Mouse (Mus musculus): ENCODE measurements around the gene Olfr44. TPM values are rescaled to one million over a fixed set of nuclear protein-coding genes. Genes with fewer than 3 reads are reported as not detected.

The Olfr44 gene
- polyA plus RNA-seq (2016; fragmentation: Nextera tagmentation; extraction: Ambion mirVana) = not detected in 2 replicates

DNA sequence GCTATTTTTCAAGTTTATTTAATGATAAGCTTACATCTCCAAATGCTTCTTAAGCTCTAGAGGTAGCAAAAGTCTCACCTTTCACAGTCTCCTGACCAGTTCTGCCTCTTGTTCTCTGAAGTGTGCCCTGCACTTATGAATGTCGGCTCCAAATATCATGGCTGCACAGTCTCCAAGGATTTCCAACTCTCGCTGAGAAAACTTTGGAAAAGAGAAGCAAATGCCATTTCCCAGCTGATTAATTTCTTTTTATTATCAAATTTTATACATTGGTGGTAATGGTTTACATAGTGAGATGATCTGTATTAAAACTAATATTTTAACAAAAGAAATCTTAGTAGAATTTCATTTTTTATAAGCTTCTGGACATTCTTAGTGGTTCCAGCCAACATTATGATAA lies at the start of gene Olfr44:
Gene Olfr44, minus strand, starts transcription at position 101 of the 400 bp plus-strand sequence.
- 86% methylated on average over 2 of the region's 2 CpGs for WGBS
- H3K27ac ChIP-seq (replicated peaks) = no peak within 1 kb of the TSS
- H3K27me3 ChIP-seq (replicated peaks; ENCODE audit: low read depth, poor library complexity, severe bottlenecking) = no peaks in the 10 kb centered on the region
- no peaks in the 10 kb centered on the region for H3K36me3 ChIP-seq (replicated peaks)
- DNase-seq (ENCODE audit: low spot score) = no peak
- H3K4me1 ChIP-seq = no peaks in the 10 kb centered on the region
- H3K9me3 ChIP-seq = no peaks in the 10 kb centered on the region
- no peak within 1 kb of the TSS for H3K4me3 ChIP-seq

DNA sequence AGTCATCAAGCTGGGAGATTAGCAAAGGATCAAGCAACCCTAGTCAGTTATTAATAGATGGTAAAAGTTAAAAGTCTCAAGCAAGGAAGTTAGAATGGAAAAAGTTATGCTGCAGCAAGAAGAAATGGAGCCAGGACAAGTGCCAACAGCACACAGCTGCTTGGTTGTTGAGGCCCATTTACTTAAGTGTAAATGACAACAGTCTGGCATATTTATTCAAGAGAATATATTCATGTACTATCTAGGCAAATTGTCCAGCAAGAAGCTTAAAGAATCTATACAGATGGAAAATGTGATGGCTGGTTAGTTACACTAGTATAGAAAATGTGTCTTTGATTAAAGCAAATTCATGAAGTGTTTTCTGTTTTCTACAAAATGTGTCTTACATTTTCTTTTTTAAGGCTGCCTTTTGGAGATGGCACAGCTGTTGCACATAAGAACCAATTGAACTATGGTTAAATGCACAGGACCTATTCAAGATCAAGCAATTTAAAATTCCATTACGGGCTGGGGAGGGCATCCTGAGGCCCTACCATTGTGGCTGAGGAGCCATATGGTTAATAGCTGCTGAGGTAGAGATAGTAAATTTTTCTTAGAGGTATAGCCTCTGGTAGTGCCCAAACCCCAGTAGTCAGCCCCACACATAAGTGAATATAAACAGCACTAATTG lies 30.0 kb upstream of the Olfr44 start:
- DNase-seq (ENCODE audit: low spot score) = no peak
- Histone ChIP-seq H3K4me3 (no peak overlapping the region), H3K4me1 (no peaks in the 10 kb centered on the region), H3K9me3 (no peaks in the 10 kb centered on the region), H3K27ac (replicated peaks) (no peak overlapping the region), H3K36me3 (replicated peaks) (no peaks in the 10 kb centered on the region), H3K27me3 (replicated peaks; ENCODE audit: low read depth, poor library complexity, severe bottlenecking) (no peaks in the 10 kb centered on the region)
- 72% methylated on average over 1 of the region's 1 CpGs for WGBS

DNA sequence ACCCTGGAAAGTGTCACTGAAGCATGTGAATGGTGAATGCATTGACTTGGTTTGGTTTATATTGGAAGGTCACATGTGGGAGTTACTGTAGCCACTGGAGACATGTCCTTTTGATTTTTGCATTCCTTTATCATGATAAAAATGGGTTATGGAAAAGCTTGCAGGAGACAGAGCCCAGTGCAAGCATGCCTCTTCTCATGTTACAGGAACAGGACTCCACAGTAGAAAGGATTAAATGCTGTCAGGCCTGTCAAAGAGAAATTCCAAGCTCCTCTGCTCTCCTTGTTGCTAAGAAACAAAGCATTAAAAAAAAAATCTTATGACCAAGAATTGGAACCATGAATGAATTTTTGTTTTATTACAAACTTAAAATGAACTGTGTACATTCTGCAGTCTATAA lies 24.8 kb upstream of the Olfr44 start:
- Histone ChIP-seq H3K27me3 (replicated peaks; ENCODE audit: low read depth, poor library complexity, severe bottlenecking) (no peaks in the 10 kb centered on the region), H3K4me3 (no peak overlapping the region), H3K9me3 (no peaks in the 10 kb centered on the region), H3K36me3 (replicated peaks) (no peaks in the 10 kb centered on the region), H3K27ac (replicated peaks) (no peak overlapping the region), H3K4me1 (no peaks in the 10 kb centered on the region)
- no peak for DNase-seq (ENCODE audit: low spot score)

DNA sequence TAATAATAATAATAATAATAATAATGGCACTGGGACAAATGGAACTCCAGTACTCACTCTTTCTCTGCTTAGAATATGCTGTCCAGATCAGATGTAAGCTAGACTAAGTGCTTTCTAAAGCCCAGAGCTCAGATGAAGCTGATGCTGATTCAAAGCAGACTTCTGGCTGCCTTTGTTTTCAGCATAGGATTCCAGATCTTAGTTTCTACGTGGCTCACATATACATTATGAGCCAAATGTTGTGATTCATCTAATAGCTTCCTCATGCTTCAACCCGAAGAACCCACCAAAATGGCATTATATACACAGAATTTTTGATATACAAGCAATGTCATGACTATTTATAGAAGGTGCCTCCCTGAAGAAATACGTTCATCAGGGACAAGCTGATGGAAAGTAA lies 21.7 kb upstream of the Olfr44 start, which contains the start of gene Olfr957:
Gene Olfr957, minus strand, starts transcription at position 279 of the 400 bp plus-strand sequence.
- Histone ChIP-seq H3K4me3 (no peak within 1 kb of the TSS), H3K4me1 (no peaks in the 10 kb centered on the region), H3K36me3 (replicated peaks) (no peaks in the 10 kb centered on the region), H3K9me3 (no peaks in the 10 kb centered on the region), H3K27ac (replicated peaks) (no peak within 1 kb of the TSS), H3K27me3 (replicated peaks; ENCODE audit: low read depth, poor library complexity, severe bottlenecking) (no peaks in the 10 kb centered on the region)
- no peak for DNase-seq (ENCODE audit: low spot score)
- 75% methylated on average over 3 of the region's 3 CpGs for WGBS

GRCm38 (mm10) chr9:39509412-39509811 lies 15.6 kb upstream of the Olfr44 start:
- Histone ChIP-seq H3K27ac (replicated peaks) (no peak overlapping the region), H3K4me1 (no peaks in the 10 kb centered on the region), H3K4me3 (no peak overlapping the region), H3K9me3 (no peaks in the 10 kb centered on the region), H3K36me3 (replicated peaks) (no peaks in the 10 kb centered on the region), H3K27me3 (replicated peaks; ENCODE audit: low read depth, poor library complexity, severe bottlenecking) (no peaks in the 10 kb centered on the region)
- WGBS = 82% methylated on average over 9 of the region's 9 CpGs
- no peak for DNase-seq (ENCODE audit: low spot score)

- Histone ChIP-seq H3K36me3 (replicated peaks) (no peaks in the 10 kb centered on the region), H3K9me3 (no peaks in the 10 kb centered on the region), H3K4me3 (no peak overlapping the region), H3K27me3 (replicated peaks; ENCODE audit: low read depth, poor library complexity, severe bottlenecking) (no peaks in the 10 kb centered on the region), H3K4me1 (no peaks in the 10 kb centered on the region), H3K27ac (replicated peaks) (no peak overlapping the region)
- DNase-seq (ENCODE audit: low spot score) = peak; percentile 55
- WGBS = 11% methylated on average over 6 of the region's 6 CpGs
These were observed 15.2 kb upstream of the Olfr44 start for GRCm38 (mm10) chr9:39508998-39509397.

GRCm38 (mm10) chr9:39471844-39472243 lies 22.0 kb downstream of the Olfr44 start, which contains the start of gene Olfr955:
Olfr955 (minus strand) TSS chr9:39471944.
- Histone ChIP-seq H3K4me1 (no peaks in the 10 kb centered on the region), H3K9me3 (no peaks in the 10 kb centered on the region), H3K27ac (replicated peaks) (no peak within 1 kb of the TSS), H3K4me3 (no peak within 1 kb of the TSS), H3K36me3 (replicated peaks) (no peaks in the 10 kb centered on the region), H3K27me3 (replicated peaks; ENCODE audit: low read depth, poor library complexity, severe bottlenecking) (no peaks in the 10 kb centered on the region)
- 68% methylated on average over 1 of the region's 1 CpGs for WGBS
- no peak for DNase-seq (ENCODE audit: low spot score)

GRCm38 (mm10) chr9:39456401-39456800 lies 37.4 kb downstream of the Olfr44 start, which contains the start of gene Olfr954:
Olfr954 (plus strand) TSS chr9:39456701.
- Histone ChIP-seq H3K27ac (replicated peaks) (no peak within 1 kb of the TSS), H3K4me3 (no peak within 1 kb of the TSS), H3K27me3 (replicated peaks; ENCODE audit: low read depth, poor library complexity, severe bottlenecking) (no peaks in the 10 kb centered on the region), H3K9me3 (no peaks in the 10 kb centered on the region), H3K4me1 (no peaks in the 10 kb centered on the region), H3K36me3 (replicated peaks) (no peaks in the 10 kb centered on the region)
- WGBS = 86% methylated on average over 6 of the region's 6 CpGs
- DNase-seq (ENCODE audit: low spot score) = no peak

Other genes starting within 250 kb of the Olfr44 start
- not detected in 2 replicates for gene Olfr1537, start 244.0 kb downstream of the Olfr44 start, polyA plus RNA-seq (2016; fragmentation: Nextera tagmentation; extraction: Ambion mirVana)
- gene Olfr945, start 217.2 kb downstream of the Olfr44 start, polyA plus RNA-seq (2016; fragmentation: Nextera tagmentation; extraction: Ambion mirVana) = not detected in 2 replicates
- gene Olfr948, start 167.9 kb downstream of the Olfr44 start, polyA plus RNA-seq (2016; fragmentation: Nextera tagmentation; extraction: Ambion mirVana) = not detected in 2 replicates
- not detected in 2 replicates for gene Olfr951, start 106.6 kb downstream of the Olfr44 start, polyA plus RNA-seq (2016; fragmentation: Nextera tagmentation; extraction: Ambion mirVana)
- gene Olfr952, start 66.8 kb downstream of the Olfr44 start, polyA plus RNA-seq (2016; fragmentation: Nextera tagmentation; extraction: Ambion mirVana) = not detected in 2 replicates
- not detected in 2 replicates for gene Olfr954, start 37.3 kb downstream of the Olfr44 start, polyA plus RNA-seq (2016; fragmentation: Nextera tagmentation; extraction: Ambion mirVana)
- gene Olfr955, start 22.1 kb downstream of the Olfr44 start, polyA plus RNA-seq (2016; fragmentation: Nextera tagmentation; extraction: Ambion mirVana) = not detected in 2 replicates
- gene Olfr957, start 21.8 kb upstream of the Olfr44 start, polyA plus RNA-seq (2016; fragmentation: Nextera tagmentation; extraction: Ambion mirVana) = not detected in 2 replicates
- gene Olfr958, start 60.1 kb upstream of the Olfr44 start, polyA plus RNA-seq (2016; fragmentation: Nextera tagmentation; extraction: Ambion mirVana) = not detected in 2 replicates
- not detected in 2 replicates for gene Olfr959, start 81.6 kb upstream of the Olfr44 start, polyA plus RNA-seq (2016; fragmentation: Nextera tagmentation; extraction: Ambion mirVana)
- 6.8 and 10.4 TPM in 2 replicates for gene AW551984, start 110.4 kb upstream of the Olfr44 start, polyA plus RNA-seq (2016; fragmentation: Nextera tagmentation; extraction: Ambion mirVana)
- gene Olfr148, start 116.7 kb upstream of the Olfr44 start, polyA plus RNA-seq (2016; fragmentation: Nextera tagmentation; extraction: Ambion mirVana) = not detected in 2 replicates
- gene Olfr960, start 127.4 kb upstream of the Olfr44 start, polyA plus RNA-seq (2016; fragmentation: Nextera tagmentation; extraction: Ambion mirVana) = not detected in 2 replicates
- gene Olfr961, start 151.1 kb upstream of the Olfr44 start, polyA plus RNA-seq (2016; fragmentation: Nextera tagmentation; extraction: Ambion mirVana) = not detected in 2 replicates
- gene Olfr963, start 173.2 kb upstream of the Olfr44 start, polyA plus RNA-seq (2016; fragmentation: Nextera tagmentation; extraction: Ambion mirVana) = not detected in 2 replicates
- gene Olfr149, start 213.1 kb upstream of the Olfr44 start, polyA plus RNA-seq (2016; fragmentation: Nextera tagmentation; extraction: Ambion mirVana) = 0.05 TPM in 1 of 2 replicates, not detected in the other
- not detected in 2 replicates for gene Olfr965, start 217.4 kb upstream of the Olfr44 start, polyA plus RNA-seq (2016; fragmentation: Nextera tagmentation; extraction: Ambion mirVana)
- gene Olfr150, start 237.0 kb upstream of the Olfr44 start, polyA plus RNA-seq (2016; fragmentation: Nextera tagmentation; extraction: Ambion mirVana) = not detected in 2 replicates